8 mouse cellular contexts compared by ENCODE assay signal in genomic region chr15:102205779-102206178, GRCm38 (mm10). TPM values are rescaled to one million over a fixed set of nuclear protein-coding genes. Genes with fewer than 3 reads are reported as not detected.
DNase-seq lines count a peak whose midpoint lies in the region; ATAC-seq and TF ChIP-seq lines count a peak whose summit lies in the region.

No protein-coding gene starts in this region.

- peak; percentile 41 for DNase-seq in kidney, adult 9 months
- no peak for DNase-seq in kidney, adult 18-20 months
- DNase-seq in brain, adult 2 months (ENCODE audit: low read depth, low spot score): peak; percentile 84
- DNase-seq in forebrain, embryonic 14.5 days (ENCODE audit: low spot score): peak; percentile 92
- peak; percentile 39 for DNase-seq in left cerebral cortex, adult 11 months (ENCODE audit: low spot score)
- DNase-seq in midbrain, postnatal 0 days (ENCODE audit: low spot score): peak; percentile 89
- DNase-seq in embryo, embryonic 10.5 days (ENCODE audit: low spot score): no peak
- DNase-seq in ovary, postnatal 14 days (ENCODE audit: low spot score): no peak

- peak; percentile 46 for ATAC-seq in forebrain, embryonic 14.5 days
- ATAC-seq in midbrain, postnatal 0 days (ENCODE audit: low FRiP score): no peak

- H3K27me3 ChIP-seq in forebrain, embryonic 14.5 days (replicated peaks; ENCODE audit: control insufficient read depth, insufficient read depth, low read length): no peaks in the 10 kb centered on the region
- no peaks in the 10 kb centered on the region for H3K27me3 ChIP-seq in midbrain, postnatal 0 days (ENCODE audit: insufficient read depth, low read length)

- H3K9ac ChIP-seq in forebrain, embryonic 14.5 days (ENCODE audit: low read length): peak overlapping the region; percentile 86
- peak overlapping the region; percentile 54 for H3K9ac ChIP-seq in midbrain, postnatal 0 days (replicated peaks; ENCODE audit: low read length, poor library complexity, severe bottlenecking)

- no peaks in the 10 kb centered on the region for H3K9me3 ChIP-seq in forebrain, embryonic 14.5 days (replicated peaks; ENCODE audit: control insufficient read depth, low read length)
- no peaks in the 10 kb centered on the region for H3K9me3 ChIP-seq in midbrain, postnatal 0 days (ENCODE audit: low read length)

- H3K36me3 ChIP-seq in forebrain, embryonic 14.5 days (ENCODE audit: control insufficient read depth, insufficient read depth, low read length): peaks cover 50% of the 10 kb centered on the region
- H3K36me3 ChIP-seq in midbrain, postnatal 0 days (ENCODE audit: insufficient read depth, low read length): peaks cover 25% of the 10 kb centered on the region

- no peak for TF ChIP-seq CTCF in midbrain, postnatal 0 days (IDR thresholded peaks at IDR 0.05)

- peak overlapping the region; percentile 83 for H3K4me3 ChIP-seq in forebrain, embryonic 14.5 days (ENCODE audit: low read depth, low read length)
- H3K4me3 ChIP-seq in midbrain, postnatal 0 days (ENCODE audit: low read depth, low read length): peak overlapping the region; percentile 81

- peak overlapping the region; percentile 99 for H3K27ac ChIP-seq in forebrain, embryonic 14.5 days (ENCODE audit: low read depth, low read length)
- peak overlapping the region; percentile 43; the same call in 1 of the 2 replicates for H3K27ac ChIP-seq in midbrain, postnatal 0 days (ENCODE audit: low read depth, low read length)

- H3K4me1 ChIP-seq in forebrain, embryonic 14.5 days (ENCODE audit: control insufficient read depth, insufficient read depth, low read length): peaks cover 19% of the 10 kb centered on the region
- H3K4me1 ChIP-seq in midbrain, postnatal 0 days (ENCODE audit: insufficient read depth, low read length): peaks cover 13% of the 10 kb centered on the region; the same call in 1 of the 2 replicates

- 8% methylated on average over 8 of the region's 8 CpGs for WGBS in forebrain, embryonic 14.5 days
- WGBS in midbrain, postnatal 0 days: 37% methylated on average over 8 of the region's 8 CpGs

- H3K4me2 ChIP-seq in forebrain, embryonic 14.5 days (ENCODE audit: low read length): peak overlapping the region; percentile 62
- H3K4me2 ChIP-seq in midbrain, postnatal 0 days (ENCODE audit: low read depth, low read length, poor library complexity, severe bottlenecking): peak overlapping the region; percentile 69

RNA-seq across cellular contexts. Expression of gene Csad, which starts 1.3 kb away (rescaled TPM):
- 23.3 and 25.6 TPM in 2 replicates for polyA plus RNA-seq in forebrain, embryonic 14.5 days (2014; fragmentation: Nextera tagmentation; extraction: Ambion mirVana)
- 30.3 and 47.5 TPM in 2 replicates for total RNA-seq in midbrain, postnatal 0 days (2014; rRNA removed)
- polyA plus RNA-seq in midbrain, postnatal 0 days (2015; fragmentation: Nextera tagmentation; extraction: Ambion mirVana): 32.8 and 34.6 TPM in 2 replicates

RNA-seq across cellular contexts. Expression of gene Zfp740, which starts 2.7 kb away (rescaled TPM):
- polyA plus RNA-seq in forebrain, embryonic 14.5 days (2014; fragmentation: Nextera tagmentation; extraction: Ambion mirVana): 52.1 and 60.4 TPM in 2 replicates
- 42.9 and 57.7 TPM in 2 replicates for total RNA-seq in midbrain, postnatal 0 days (2014; rRNA removed)
- 25.1 and 27.6 TPM in 2 replicates for polyA plus RNA-seq in midbrain, postnatal 0 days (2015; fragmentation: Nextera tagmentation; extraction: Ambion mirVana)

RNA-seq across cellular contexts. Expression of gene Itgb7, which starts 26.0 kb away (rescaled TPM):
- polyA plus RNA-seq in forebrain, embryonic 14.5 days (2014; fragmentation: Nextera tagmentation; extraction: Ambion mirVana): 0.38 and 0.49 TPM in 2 replicates
- 0.88 and 1.5 TPM in 2 replicates for total RNA-seq in midbrain, postnatal 0 days (2014; rRNA removed)
- 1.1 and 1.2 TPM in 2 replicates for polyA plus RNA-seq in midbrain, postnatal 0 days (2015; fragmentation: Nextera tagmentation; extraction: Ambion mirVana)

RNA-seq across cellular contexts. Expression of gene Rarg, which starts 51.5 kb away (rescaled TPM):
- polyA plus RNA-seq in forebrain, embryonic 14.5 days (2014; fragmentation: Nextera tagmentation; extraction: Ambion mirVana): 4.0 and 5.3 TPM in 2 replicates
- 4.4 and 12.6 TPM in 2 replicates for total RNA-seq in midbrain, postnatal 0 days (2014; rRNA removed)
- 3.9 and 4.2 TPM in 2 replicates for polyA plus RNA-seq in midbrain, postnatal 0 days (2015; fragmentation: Nextera tagmentation; extraction: Ambion mirVana)

RNA-seq across cellular contexts. Expression of gene Soat2, which starts 55.5 kb away (rescaled TPM):
- not detected in 2 replicates for polyA plus RNA-seq in forebrain, embryonic 14.5 days (2014; fragmentation: Nextera tagmentation; extraction: Ambion mirVana)
- total RNA-seq in midbrain, postnatal 0 days (2014; rRNA removed): 0.61 TPM in 1 of 2 replicates, not detected in the other
- 0.06 and 0.12 TPM in 2 replicates for polyA plus RNA-seq in midbrain, postnatal 0 days (2015; fragmentation: Nextera tagmentation; extraction: Ambion mirVana)

Comparison
In these comparisons a context has a peak if more than half of its experiments do, and no peak if none do; other contexts are left out.
1. DNase-seq: peak in kidney, adult 9 months (single experiment), brain, adult 2 months (single experiment), forebrain, embryonic 14.5 days (single experiment), left cerebral cortex, adult 11 months (single experiment) and midbrain, postnatal 0 days (single experiment); none in kidney, adult 18-20 months (single experiment), embryo, embryonic 10.5 days (single experiment) and ovary, postnatal 14 days (single experiment).